Mouse (Mus musculus): ENCODE measurements around the gene Zfp462.

- TF ChIP-seq CHD2 (IDR thresholded peaks at IDR 0.05; ENCODE audit: low read depth, low read length) (no peak), MAFK (IDR thresholded peaks at IDR 0.05; ENCODE audit: insufficient read depth, low read depth, low read length) (no peak)
Measured at GRCm38 (mm10) chr4:55011391-55011790, 66.5 kb downstream of the Zfp462 start.

All from ES-E14 (cell line).